Mouse (Mus musculus) kidney, adult 2 months (tissue): Measurements from ENCODE around the gene Fsip1.

ENCODE experiments used
- CTCF ChIP-seq: fragments of 200-500 bp; conservative IDR thresholded peaks from 2 replicates; pipeline ENCODE4 v1.5.1; 2011; ENCODE audit warnings: low read depth, mild to moderate bottlenecking, control low read depth, low read length, moderate library complexity, mixed read lengths; ENCODE audit not compliant: insufficient read depth, insufficient read length
- POLR2A ChIP-seq: fragments of 200-500 bp; IDR thresholded peaks from one replicate; pipeline ENCODE4 v1.6.1; 2011; ENCODE audit warnings: low read depth, low read length, control low read depth

DNA sequence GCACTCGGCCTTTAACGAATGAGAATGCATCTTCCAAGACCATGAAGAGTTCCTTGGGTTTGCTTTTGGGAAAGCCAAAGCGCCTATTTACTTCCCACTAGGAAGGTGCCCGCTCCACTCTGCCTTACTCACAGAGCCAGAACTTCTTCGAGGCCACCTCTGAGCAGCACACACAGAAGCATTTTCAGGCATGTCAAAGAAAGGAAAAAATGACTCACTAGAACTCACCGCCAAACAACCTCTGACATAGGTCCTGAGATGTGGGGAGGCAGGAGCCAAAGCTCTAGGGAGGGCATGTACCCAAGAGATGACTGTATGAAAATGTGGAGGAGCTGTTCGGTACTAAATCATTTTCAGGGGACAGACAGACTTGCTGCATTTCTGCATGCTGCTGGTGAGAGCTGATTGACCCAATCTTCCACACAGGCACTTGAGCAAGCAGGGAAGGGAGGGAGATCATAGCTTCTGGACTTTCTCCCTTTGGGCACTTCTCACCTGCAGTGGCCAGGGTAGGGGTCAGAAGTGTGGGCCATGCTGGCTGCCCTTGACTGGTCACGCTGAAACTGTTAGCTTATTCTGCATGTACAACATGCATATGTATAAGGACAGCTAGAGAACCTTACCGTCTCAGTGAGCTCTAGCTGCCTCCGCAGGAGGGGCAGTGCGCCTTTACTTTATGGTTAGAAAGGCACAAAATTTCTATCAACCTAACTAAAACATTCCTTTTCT is 131.4 kb downstream of the Fsip1 start:
- TF ChIP-seq CTCF = no peak
- no peak for TF ChIP-seq POLR2A
